Mouse (Mus musculus) midbrain, postnatal 0 days (tissue): ENCODE measurements around the gene Mogat2. TPM values are rescaled to one million over a fixed set of nuclear protein-coding genes. Genes with fewer than 3 reads are reported as not detected.

Source experiments
- ATAC-seq: fragments of 200-750 bp; cut with Nextera tagmentation; 2 replicates; pipeline ENCODE4 v1.8.0; 2017; ENCODE audit warnings: moderate number of reproducible peaks, mild to moderate bottlenecking, moderate TSS enrichment, moderate library complexity; ENCODE audit not compliant: low FRiP score
- DNase-seq: peaks from one replicate; pipeline ENCODE4 v3.0.0-alpha.2; 2015; ENCODE audit warnings: low spot score
- H3K27ac ChIP-seq: fragments of 300-500 bp; sonication (generic); 2 replicates; pipeline ENCODE4 v1.5.1; 2014; ENCODE audit warnings: low read depth, mild to moderate bottlenecking, low read length, mixed read lengths
- H3K27me3 ChIP-seq: fragments of 300-500 bp; sonication (generic); 2 replicates; pipeline ENCODE4 v1.6.1; 2014; ENCODE audit warnings: low read length, control low read depth, mixed read lengths; ENCODE audit not compliant: insufficient read depth
- H3K36me3 ChIP-seq: fragments of 300-500 bp; sonication (generic); 2 replicates; pipeline ENCODE4 v1.6.1; 2014; ENCODE audit warnings: low read length, control low read depth, mixed read lengths; ENCODE audit not compliant: insufficient read depth
- H3K4me1 ChIP-seq: fragments of 300-500 bp; sonication (generic); 2 replicates; pipeline ENCODE4 v1.6.1; 2014; ENCODE audit warnings: mild to moderate bottlenecking, control low read depth, antibody characterized with exemption, low read length, mixed read lengths; ENCODE audit not compliant: insufficient read depth
- H3K4me2 ChIP-seq: fragments of 300-500 bp; sonication (generic); 2 replicates; pipeline ENCODE4 v1.6.1; 2014; ENCODE audit warnings: low read depth, mild to moderate bottlenecking, low read length, mixed read lengths; ENCODE audit not compliant: poor library complexity, severe bottlenecking
- H3K4me3 ChIP-seq: fragments of 300-500 bp; sonication (generic); 2 replicates; pipeline ENCODE4 v1.5.1; 2014; ENCODE audit warnings: low read depth, mild to moderate bottlenecking, low read length, moderate library complexity
- H3K9ac ChIP-seq: fragments of 300-500 bp; sonication (generic); replicated peaks from 2 replicates; pipeline ENCODE4 v1.6.1; 2014; ENCODE audit warnings: mild to moderate bottlenecking, low read length, moderate library complexity, mixed read lengths; ENCODE audit not compliant: poor library complexity, severe bottlenecking
- H3K9me3 ChIP-seq: fragments of 300-500 bp; sonication (generic); 2 replicates; pipeline ENCODE4 v1.6.1; 2016; ENCODE audit warnings: low read length, control low read depth
- CTCF ChIP-seq: IDR thresholded peaks from 2 replicates; pipeline ENCODE4 v1.5.1; 2016; ENCODE audit warnings: antibody characterized with exemption, mild to moderate bottlenecking
- WGBS: fragments of 180-500 bp; shearing (Covaris S2); extraction: QIAGEN DNeasy Blood & Tissue Kit; methylation state at CpG from one replicate; pipeline ENCODE4 v1.1.7; 2014; 5-methylcytosine and 5-hydroxymethylcytosine counted together
- polyA plus RNA-seq: library from polyadenylated mRNA; unstranded; fragments of >200 nt; fragmentation: Nextera tagmentation; extraction: Ambion mirVana; gene quantifications from 2 replicates; pipeline ENCODE4 v1.2.1, GENCODE M21; 2015
- total RNA-seq: library from RNA; depleted of rRNA; stranded (reverse); fragments of >200 nt; gene quantifications from 2 replicates; pipeline ENCODE4 v1.2.3, GENCODE M21; 2014

The Mogat2 gene
- total and polyA plus RNA-seq, 2 experiments from 2014 or later, result 0.38 TPM; not detected in 1

GRCm38 (mm10) chr7:99181619-99182431, 56.6 kb downstream of the Mogat2 start:
- no peak for TF ChIP-seq CTCF
- peak overlapping the region; percentile 80 for H3K9ac ChIP-seq
- H3K4me3 ChIP-seq, result peak overlapping the region; percentile 67
- DNase-seq (no peak), ATAC-seq (no peak)
- 0 out of 2 replicates have a peak, but pooled peaks cover 6% of the 10 kb centered on the region for H3K4me1 ChIP-seq
- 22% methylated on average over 14 of the region's 14 CpGs for WGBS
- H3K36me3 ChIP-seq, result no peaks in the 10 kb centered on the region
- H3K27ac ChIP-seq, result no peak overlapping the region; the same call in 1 of the 2 replicates
- H3K9me3 ChIP-seq, result no peaks in the 10 kb centered on the region
- H3K4me2 ChIP-seq, result peak overlapping the region; percentile 98
- H3K27me3 ChIP-seq, result no peaks in the 10 kb centered on the region; the same call in 1 of the 2 replicates

- WGBS, result 83% methylated on average over 1 of the region's 1 CpGs
- no peak overlapping the region for H3K9ac ChIP-seq
- ATAC-seq (no peak), DNase-seq (no peak)
- H3K4me2 ChIP-seq, result no peak overlapping the region
- no peak overlapping the region for H3K27ac ChIP-seq
- H3K4me1 ChIP-seq, result 0 out of 2 replicates have a peak, but pooled peaks cover 6% of the 10 kb centered on the region
- H3K27me3 ChIP-seq, result no peaks in the 10 kb centered on the region; the same call in 1 of the 2 replicates
- TF ChIP-seq CTCF, result no peak
- no peaks in the 10 kb centered on the region for H3K36me3 ChIP-seq
- no peak overlapping the region for H3K4me3 ChIP-seq
- no peaks in the 10 kb centered on the region for H3K9me3 ChIP-seq
Observed at GRCm38 (mm10) chr7:99180162-99180561, 58.3 kb downstream of the Mogat2 start.

GRCm38 (mm10) chr7:99179271-99179670, 59.1 kb downstream of the Mogat2 start:
- WGBS, result 95% methylated on average over 9 of the region's 9 CpGs
- Histone ChIP-seq H3K27me3 (no peaks in the 10 kb centered on the region; the same call in 1 of the 2 replicates), H3K4me2 (no peak overlapping the region), H3K4me3 (no peak overlapping the region), H3K9ac (no peak overlapping the region), H3K4me1 (0 out of 2 replicates have a peak, but pooled peaks cover 6% of the 10 kb centered on the region), H3K9me3 (no peaks in the 10 kb centered on the region), H3K27ac (no peak overlapping the region), H3K36me3 (no peaks in the 10 kb centered on the region)
- TF ChIP-seq CTCF, result no peak
- DNase-seq (no peak), ATAC-seq (no peak)

GRCm38 (mm10) chr7:99177386-99177785, 61.0 kb downstream of the Mogat2 start:
- no peak overlapping the region for H3K27ac ChIP-seq
- H3K9me3 ChIP-seq, result no peaks in the 10 kb centered on the region
- ATAC-seq, result no peak
- TF ChIP-seq CTCF, result no peak
- H3K27me3 ChIP-seq, result no peaks in the 10 kb centered on the region; the same call in 1 of the 2 replicates
- no peak overlapping the region for H3K4me3 ChIP-seq
- no peak overlapping the region for H3K4me2 ChIP-seq
- no peak for DNase-seq
- no peaks in the 10 kb centered on the region for H3K36me3 ChIP-seq
- H3K9ac ChIP-seq, result no peak overlapping the region
- WGBS, result 59% methylated on average over 5 of the region's 5 CpGs
- H3K4me1 ChIP-seq, result 0 out of 2 replicates have a peak, but pooled peaks cover 6% of the 10 kb centered on the region

- Histone ChIP-seq H3K9ac (no peak overlapping the region), H3K27me3 (no peaks in the 10 kb centered on the region; the same call in 1 of the 2 replicates), H3K9me3 (no peaks in the 10 kb centered on the region), H3K27ac (no peak overlapping the region), H3K4me2 (no peak overlapping the region), H3K4me1 (0 out of 2 replicates have a peak, but pooled peaks cover under 1% of the 10 kb centered on the region), H3K4me3 (no peak overlapping the region), H3K36me3 (no peaks in the 10 kb centered on the region)
- DNase-seq (no peak), ATAC-seq (no peak)
- 92% methylated on average over 9 of the region's 9 CpGs for WGBS
- no peak for TF ChIP-seq CTCF
Observed at GRCm38 (mm10) chr7:99175666-99176065, 62.8 kb downstream of the Mogat2 start.

GRCm38 (mm10) chr7:99175118-99175517, 63.3 kb downstream of the Mogat2 start:
- Histone ChIP-seq H3K9ac (no peak overlapping the region), H3K4me1 (no peaks in the 10 kb centered on the region), H3K27me3 (no peaks in the 10 kb centered on the region; the same call in 1 of the 2 replicates), H3K9me3 (no peaks in the 10 kb centered on the region), H3K27ac (no peak overlapping the region), H3K4me2 (no peak overlapping the region), H3K4me3 (no peak overlapping the region), H3K36me3 (no peaks in the 10 kb centered on the region)
- ATAC-seq (no peak), DNase-seq (no peak)
- no peak for TF ChIP-seq CTCF
- 86% methylated on average over 11 of the region's 11 CpGs for WGBS
